Mouse (Mus musculus) left cerebral cortex, adult 9 months (tissue): ENCODE results near the gene Gm49384.

Experiments used
- DNase-seq, 2 experiments: peaks; one replicate each; pipeline ENCODE4 v3.0.0; 2022; ENCODE audit warnings: low spot score in 2 of 2

Gm49384 gene

GRCm38 (mm10) chr12:69204052-69204833 lies at the start of gene Gm49384:
Gene Gm49384 (minus strand): TSS chr12:69204267.
- DNase-seq, result no peak

- no peak for DNase-seq
These were observed 49.7 kb upstream of the Gm49384 start for GRCm38 (mm10) chr12:69253806-69254205.

GRCm38 (mm10) chr12:69250756-69251155 lies 46.7 kb upstream of the Gm49384 start:
- no peak for DNase-seq

- no peak for DNase-seq
These were observed 45.7 kb upstream of the Gm49384 start for GRCm38 (mm10) chr12:69249766-69250165.

GRCm38 (mm10) chr12:69241771-69242431 lies 37.8 kb upstream of the Gm49384 start:
- DNase-seq, result peak in 1 of 2 experiments; percentile 70

GRCm38 (mm10) chr12:69241405-69241770 lies 37.3 kb upstream of the Gm49384 start:
- no peak for DNase-seq

GRCm38 (mm10) chr12:69240876-69241275 lies 36.8 kb upstream of the Gm49384 start, which contains the start of gene Klhdc1:
Gene Klhdc1 (plus strand): TSS chr12:69241176.
- no peak for DNase-seq

- no peak for DNase-seq
These were observed 34.2 kb upstream of the Gm49384 start for GRCm38 (mm10) chr12:69238284-69238683.

- DNase-seq, result no peak
These were observed 31.7 kb upstream of the Gm49384 start for GRCm38 (mm10) chr12:69235782-69236181.

- no peak for DNase-seq
These were observed 25.2 kb upstream of the Gm49384 start for GRCm38 (mm10) chr12:69229251-69229650.

- DNase-seq, result peak; percentile 39 to 71
These were observed 23.9 kb upstream of the Gm49384 start, which contains the start of gene Pole2 for GRCm38 (mm10) chr12:69227776-69228466. Gene Pole2 (minus strand): TSS chr12:69228195.

GRCm38 (mm10) chr12:69220613-69221277 lies 16.7 kb upstream of the Gm49384 start:
- DNase-seq, result no peak

- DNase-seq, result no peak
These were observed 12.5 kb upstream of the Gm49384 start for GRCm38 (mm10) chr12:69216587-69216986.

- peak in 1 of 2 experiments; percentile 70 for DNase-seq
These were observed 11.1 kb upstream of the Gm49384 start for GRCm38 (mm10) chr12:69215000-69215785.

GRCm38 (mm10) chr12:69214393-69214792 lies 10.3 kb upstream of the Gm49384 start:
- no peak for DNase-seq

GRCm38 (mm10) chr12:69213186-69213777 lies 9.2 kb upstream of the Gm49384 start:
- no peak for DNase-seq

GRCm38 (mm10) chr12:69211057-69211456 lies 7.0 kb upstream of the Gm49384 start:
- DNase-seq, result no peak

GRCm38 (mm10) chr12:69210056-69210979 lies 6.3 kb upstream of the Gm49384 start:
- DNase-seq, result no peak

- DNase-seq, result no peak
These were observed 4.5 kb upstream of the Gm49384 start for GRCm38 (mm10) chr12:69208520-69208919.

GRCm38 (mm10) chr12:69207926-69208325 lies 3.9 kb upstream of the Gm49384 start:
- DNase-seq, result no peak
